Mouse (Mus musculus): ENCODE measurements around the gene Olfr1305. TPM values are rescaled to one million over a fixed set of nuclear protein-coding genes. Genes with fewer than 3 reads are reported as not detected.

The Olfr1305 gene
- polyA plus RNA-seq (2017; shearing (Covaris generic)) = not detected

GRCm38 (mm10) chr2:111877049-111877448 is at the start of gene Olfr1305:
Olfr1305 (minus strand) TSS chr2:111877149.

GRCm38 (mm10) chr2:111916171-111916570 is 39.2 kb upstream of the Olfr1305 start, which contains the start of gene Olfr1306:
Olfr1306 (minus strand) TSS chr2:111916271.

GRCm38 (mm10) chr2:111820240-111820639 is 56.7 kb downstream of the Olfr1305 start, which contains the start of gene Olfr1303:
Olfr1303 (minus strand) TSS chr2:111820340.

Other genes with a start within 250 kb of the Olfr1305 start
- gene Olfr1298, start 227.9 kb downstream of the Olfr1305 start, polyA plus RNA-seq (2017; shearing (Covaris generic)) = not detected
- gene Olfr1299, start 215.7 kb downstream of the Olfr1305 start, polyA plus RNA-seq (2017; shearing (Covaris generic)) = not detected
- gene Olfr1301, start 126.1 kb downstream of the Olfr1305 start, polyA plus RNA-seq (2017; shearing (Covaris generic)) = not detected
- not detected for gene Olfr1302, start 99.7 kb downstream of the Olfr1305 start, polyA plus RNA-seq (2017; shearing (Covaris generic))
- not detected for gene Olfr1303, start 56.8 kb downstream of the Olfr1305 start, polyA plus RNA-seq (2017; shearing (Covaris generic))
- gene Olfr1306, start 39.1 kb upstream of the Olfr1305 start, polyA plus RNA-seq (2017; shearing (Covaris generic)) = not detected
- 0.04 TPM for gene Olfr1307, start 72.3 kb upstream of the Olfr1305 start, polyA plus RNA-seq (2017; shearing (Covaris generic))
- not detected for gene Olfr1308, start 87.8 kb upstream of the Olfr1305 start, polyA plus RNA-seq (2017; shearing (Covaris generic))
- not detected for gene Olfr1309, start 113.1 kb upstream of the Olfr1305 start, polyA plus RNA-seq (2017; shearing (Covaris generic))
- not detected for gene Olfr1310, start 135.6 kb upstream of the Olfr1305 start, polyA plus RNA-seq (2017; shearing (Covaris generic))
- gene Olfr1311, start 147.3 kb upstream of the Olfr1305 start, polyA plus RNA-seq (2017; shearing (Covaris generic)) = not detected
- gene Olfr1312, start 173.1 kb upstream of the Olfr1305 start, polyA plus RNA-seq (2017; shearing (Covaris generic)) = not detected
- gene Olfr1313, start 200.7 kb upstream of the Olfr1305 start, polyA plus RNA-seq (2017; shearing (Covaris generic)) = not detected
- not detected for gene Olfr1314, start 219.6 kb upstream of the Olfr1305 start, polyA plus RNA-seq (2017; shearing (Covaris generic))
- not detected for gene Olfr1315-ps1, start 238.3 kb upstream of the Olfr1305 start, polyA plus RNA-seq (2017; shearing (Covaris generic))

Data from CD4-positive, CD25-positive, alpha-beta regulatory T cell (primary cell).